Mouse (Mus musculus) frontal cortex, postnatal 25 days (tissue): ENCODE results near the gene Zfp12.

Source experiments
- DNase-seq, 2 experiments: peaks; one replicate each; pipeline ENCODE4 v3.0.0; 2022; ENCODE audit warnings: low spot score in 2 of 2

The Zfp12 gene

DNA sequence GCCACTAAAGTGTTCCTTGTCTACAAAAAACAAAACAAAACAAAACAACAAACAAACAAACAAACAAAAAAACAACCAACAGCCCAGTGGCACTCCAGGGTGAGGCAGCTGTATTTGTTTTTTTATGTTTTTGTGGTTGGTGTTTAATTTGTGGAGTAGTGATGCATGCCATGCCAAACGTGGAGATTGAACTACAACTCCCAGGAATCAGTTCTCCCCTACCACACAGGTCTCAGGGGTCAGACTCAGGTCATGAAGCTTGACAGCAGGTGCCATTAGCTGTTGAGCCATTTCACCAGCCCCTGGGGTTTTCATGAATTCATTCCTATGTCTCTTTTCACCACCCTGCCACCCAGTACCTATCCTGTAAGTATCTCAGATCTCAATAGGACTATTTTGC, 30.4 kb downstream of the Zfp12 start:
- DNase-seq = no peak

DNA sequence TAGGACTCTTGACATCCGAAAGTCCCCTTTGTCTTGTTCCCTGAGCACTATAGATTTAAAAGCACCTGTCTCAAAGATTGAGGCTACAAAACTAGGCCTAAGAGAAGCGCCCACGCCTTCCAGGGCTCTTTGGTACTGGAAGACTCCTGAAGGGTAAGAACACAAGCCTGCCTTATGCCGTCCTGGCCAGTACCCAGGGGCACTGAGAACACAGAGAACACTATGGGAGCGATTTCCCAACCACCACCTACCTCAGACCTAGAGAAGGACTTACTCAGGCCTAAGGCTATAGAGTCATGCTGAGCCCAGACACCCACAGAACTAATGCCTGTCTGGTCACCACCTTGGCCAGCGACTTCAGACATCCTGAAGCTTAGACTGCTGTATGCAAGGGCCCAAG, 31.8 kb downstream of the Zfp12 start:
- no peak for DNase-seq

DNA sequence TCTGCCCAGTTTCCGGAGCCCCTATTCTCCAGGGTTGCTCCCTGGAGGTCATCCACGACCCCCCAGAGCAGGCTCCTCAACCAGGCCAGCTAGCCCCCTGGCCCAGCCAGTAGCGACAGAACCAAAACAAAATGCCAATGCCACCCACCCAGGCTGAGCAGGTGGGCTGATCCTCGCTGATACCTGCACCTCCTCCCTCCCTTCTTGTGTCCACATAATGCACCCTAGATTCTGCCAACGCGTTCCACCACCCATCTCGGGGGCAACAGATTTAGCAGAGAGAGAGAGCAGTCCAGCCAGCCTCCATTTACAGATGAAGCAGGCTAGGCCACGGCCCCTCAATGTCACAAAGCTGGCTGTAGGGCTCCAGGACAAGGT, 34.0 kb downstream of the Zfp12 start:
- DNase-seq = no peak

DNA sequence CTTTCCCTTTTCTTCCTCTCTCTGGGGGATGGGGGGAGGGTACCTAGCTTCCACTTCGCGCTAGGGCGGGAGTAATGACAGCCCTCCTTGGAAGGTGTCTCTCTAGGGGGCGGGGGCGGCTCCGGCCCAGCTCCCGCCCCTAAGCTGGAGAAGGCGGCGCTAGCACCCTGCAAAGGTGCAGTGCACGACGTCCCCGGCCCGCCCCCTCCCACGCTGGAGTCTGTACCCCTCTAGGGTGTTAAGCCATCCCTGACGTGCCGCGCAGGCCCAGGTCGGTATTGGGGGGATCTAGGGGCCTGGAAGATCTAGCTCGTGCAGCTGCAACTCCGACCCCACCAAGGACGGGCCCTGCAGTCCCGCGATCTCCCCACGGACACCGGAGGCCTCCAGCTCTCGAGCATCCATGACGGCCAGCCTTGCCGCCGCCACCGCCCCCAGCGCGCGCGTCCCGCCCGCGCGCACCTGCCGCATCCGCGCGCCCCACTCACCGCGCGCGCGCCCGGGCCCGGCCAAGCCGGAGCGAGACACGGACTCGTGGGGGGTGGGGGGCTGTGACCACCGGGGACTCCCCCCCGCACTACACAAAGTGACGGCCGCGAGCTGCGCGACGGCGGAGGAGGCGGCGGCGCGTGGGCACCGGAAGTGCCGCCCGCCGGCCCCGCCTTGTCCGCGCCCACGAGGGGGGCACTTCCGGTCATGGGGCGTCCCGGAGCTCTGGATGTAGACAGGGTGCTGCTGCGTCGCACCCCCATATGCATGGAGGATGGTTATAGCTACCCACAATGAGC, 34.6 kb downstream of the Zfp12 start, which contains the start of gene Zfp316:
TSS of gene Zfp316 (minus strand) at position 660 of the 788 bp plus-strand sequence.
- peak; percentile 39 to 47 for DNase-seq

DNA sequence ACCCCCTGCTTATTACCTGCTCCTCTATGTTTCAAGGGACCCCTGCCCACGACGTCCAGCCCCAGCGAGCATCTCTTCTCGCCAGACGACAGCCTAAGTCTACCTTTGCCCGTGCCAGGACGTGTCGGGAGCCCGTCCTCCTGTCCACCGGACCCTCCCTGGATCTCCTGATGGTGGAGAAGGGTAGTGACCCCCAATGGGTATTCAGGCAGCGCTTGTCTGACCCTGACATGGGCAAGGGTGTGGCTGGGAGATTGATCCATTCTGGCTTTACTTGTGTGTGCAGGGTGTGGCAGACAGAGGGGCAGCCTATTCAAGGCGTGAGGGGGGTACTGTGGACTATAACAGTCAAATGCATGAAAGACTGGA, 35.2 kb downstream of the Zfp12 start:
- DNase-seq = no peak

DNA sequence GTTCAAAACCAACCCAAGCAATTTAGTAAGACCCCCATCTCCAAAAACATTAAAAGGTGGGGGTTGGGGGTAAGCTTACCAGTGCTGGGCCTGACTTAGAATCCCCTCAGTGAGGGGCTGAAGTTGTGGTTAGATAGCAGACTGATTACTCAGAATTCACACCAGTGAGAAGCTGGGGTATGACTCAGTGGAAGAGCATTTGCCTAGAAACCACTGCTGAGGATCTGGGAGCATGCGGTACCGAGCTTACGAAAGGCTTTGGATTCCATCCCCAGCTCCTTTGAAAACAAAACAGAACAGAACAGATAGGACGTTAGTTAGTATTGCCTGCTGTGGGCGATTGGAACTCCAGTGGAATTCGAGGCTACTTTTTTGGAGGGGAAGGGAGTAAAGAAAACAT, 36.7 kb downstream of the Zfp12 start:
- DNase-seq = no peak

DNA sequence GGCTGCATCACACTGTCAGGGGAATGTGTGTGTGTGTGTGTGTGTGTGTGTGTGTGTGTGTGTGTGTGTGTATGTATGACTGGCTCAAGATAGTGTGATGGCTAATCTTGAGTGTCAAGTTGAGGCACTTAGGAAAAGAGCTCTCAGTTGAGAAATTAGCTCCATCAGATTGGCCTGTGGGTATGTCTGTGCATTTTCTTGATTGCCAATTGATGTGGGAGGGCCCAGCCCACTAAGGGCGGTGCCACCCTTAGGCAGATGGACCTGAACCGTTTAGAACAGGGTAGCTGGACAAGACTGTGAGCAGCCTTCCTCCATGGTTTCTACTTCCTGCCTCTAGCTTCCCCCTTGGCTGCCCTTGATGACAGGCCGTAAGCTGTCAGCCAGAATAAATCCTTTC, 37.1 kb downstream of the Zfp12 start:
- no peak for DNase-seq

DNA sequence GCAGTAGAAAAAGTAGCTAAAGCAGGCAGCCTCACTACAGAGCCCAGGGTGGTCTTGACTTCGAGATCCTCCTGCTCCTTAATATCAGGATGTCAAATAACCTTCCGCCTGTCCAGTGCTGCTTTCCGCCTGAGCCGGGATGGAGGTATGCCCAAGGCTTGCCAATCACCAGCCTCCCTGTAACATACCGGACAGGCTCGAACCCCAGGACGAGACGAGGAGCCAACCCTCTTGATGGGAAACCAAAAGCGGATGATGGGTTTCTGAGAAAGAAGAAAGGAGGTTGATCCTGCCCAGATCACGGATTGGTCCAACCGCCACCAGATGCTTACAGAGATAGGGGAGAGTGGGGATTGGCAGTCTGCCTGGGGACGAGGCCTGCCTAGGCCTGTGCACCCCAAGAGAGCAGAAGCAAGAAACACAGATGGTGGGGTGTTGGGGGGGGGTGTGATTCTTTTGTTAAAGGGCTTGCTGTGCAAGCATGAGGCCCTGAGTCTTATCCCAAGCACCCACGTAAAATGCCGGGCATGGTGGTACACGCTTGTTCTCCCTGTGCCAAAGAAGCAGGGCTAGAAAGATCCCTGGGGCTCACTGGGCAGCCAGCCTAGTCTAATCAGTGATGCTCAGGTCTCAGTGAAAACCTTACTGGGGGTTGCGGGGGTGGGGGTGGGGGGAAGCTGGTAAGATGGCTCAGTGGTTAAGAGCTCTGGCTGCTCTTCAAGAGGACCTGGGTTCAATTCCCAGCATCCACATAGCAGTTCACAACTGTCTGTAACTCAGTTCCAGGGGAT, 37.8 kb downstream of the Zfp12 start:
- no peak for DNase-seq

DNA sequence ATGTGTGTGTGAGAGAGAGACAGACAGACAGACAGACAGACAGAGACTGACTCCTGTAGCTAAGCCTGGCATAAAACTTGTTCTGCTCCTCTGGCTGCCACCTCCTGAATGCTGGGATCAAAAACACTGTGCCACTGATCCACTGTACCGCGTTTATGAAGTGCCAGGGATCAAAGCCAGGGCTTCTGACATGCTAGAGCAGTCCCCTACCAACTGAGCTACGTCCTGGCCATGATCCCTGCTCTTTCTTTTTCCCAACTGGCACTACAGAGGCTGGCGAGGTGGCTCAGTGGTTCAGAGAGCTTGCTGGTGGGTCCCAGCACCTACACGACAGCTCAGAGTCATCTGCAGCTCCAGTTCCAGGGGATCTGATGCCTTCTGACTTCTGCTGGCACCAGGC, 40.8 kb downstream of the Zfp12 start:
- no peak for DNase-seq

DNA sequence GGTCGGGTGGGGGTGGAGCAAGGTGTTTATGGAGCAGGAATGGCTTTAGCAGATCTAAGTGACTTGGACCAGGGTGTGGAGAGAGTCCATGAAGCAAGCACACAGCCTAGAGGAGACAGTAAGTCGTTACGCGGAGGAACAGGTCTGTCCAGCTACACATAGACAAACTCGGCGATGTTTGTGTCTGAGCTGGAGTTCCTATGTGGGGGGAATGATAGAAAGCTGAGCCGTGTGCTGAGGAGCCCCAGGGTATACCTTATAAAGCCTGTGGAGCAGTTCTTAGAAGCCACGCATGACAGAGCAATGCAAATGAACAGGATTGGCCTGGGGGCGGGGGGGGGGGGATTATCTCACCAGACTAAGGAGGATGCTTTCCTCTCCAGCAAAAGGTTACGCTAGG, 44.3 kb downstream of the Zfp12 start:
- DNase-seq = no peak

DNA sequence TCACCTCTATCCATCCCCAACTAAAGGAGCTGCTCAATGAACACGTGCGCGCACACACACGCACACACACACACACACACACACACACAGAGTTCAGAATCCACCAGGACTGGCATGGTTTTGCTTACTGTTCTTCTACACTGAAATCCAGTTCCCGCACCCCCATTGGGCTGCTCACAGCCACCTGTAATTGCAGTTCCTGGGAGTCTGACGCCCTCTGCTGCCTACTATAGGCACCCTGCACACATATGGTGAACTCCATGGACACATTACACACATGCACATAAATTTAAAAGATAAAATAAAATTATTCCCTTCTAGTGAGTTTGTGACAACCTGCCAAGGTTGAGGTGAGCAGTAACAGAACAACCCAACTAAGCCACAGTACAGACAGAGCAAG, 49.8 kb downstream of the Zfp12 start:
- no peak for DNase-seq

DNA sequence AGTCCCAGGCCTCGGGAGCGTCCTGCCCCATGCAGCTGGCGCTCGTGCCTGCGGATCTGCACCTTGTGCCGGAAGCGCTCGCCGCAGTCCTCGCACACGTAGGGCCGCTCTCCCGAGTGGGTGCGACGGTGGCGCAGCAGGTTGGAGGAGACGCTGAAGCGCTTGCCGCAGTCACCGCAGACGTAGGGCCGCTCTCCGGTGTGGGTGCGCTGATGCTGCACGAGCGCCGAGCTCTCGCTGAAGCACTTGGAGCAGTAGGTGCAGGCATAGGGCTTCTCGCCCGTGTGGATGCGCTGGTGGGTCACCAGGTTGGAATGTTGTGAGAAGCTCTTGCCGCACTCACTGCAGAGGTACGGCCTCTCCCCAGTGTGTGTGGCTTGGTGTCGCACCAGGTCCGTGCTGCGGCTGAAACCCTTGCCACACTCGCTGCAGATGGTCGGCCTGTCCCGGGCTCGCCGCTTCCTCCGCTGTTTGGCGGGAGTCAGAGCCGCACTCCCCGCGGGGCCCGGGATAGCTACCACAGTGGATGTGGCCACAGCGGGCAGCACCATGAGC, 52.9 kb downstream of the Zfp12 start:
- DNase-seq = no peak

DNA sequence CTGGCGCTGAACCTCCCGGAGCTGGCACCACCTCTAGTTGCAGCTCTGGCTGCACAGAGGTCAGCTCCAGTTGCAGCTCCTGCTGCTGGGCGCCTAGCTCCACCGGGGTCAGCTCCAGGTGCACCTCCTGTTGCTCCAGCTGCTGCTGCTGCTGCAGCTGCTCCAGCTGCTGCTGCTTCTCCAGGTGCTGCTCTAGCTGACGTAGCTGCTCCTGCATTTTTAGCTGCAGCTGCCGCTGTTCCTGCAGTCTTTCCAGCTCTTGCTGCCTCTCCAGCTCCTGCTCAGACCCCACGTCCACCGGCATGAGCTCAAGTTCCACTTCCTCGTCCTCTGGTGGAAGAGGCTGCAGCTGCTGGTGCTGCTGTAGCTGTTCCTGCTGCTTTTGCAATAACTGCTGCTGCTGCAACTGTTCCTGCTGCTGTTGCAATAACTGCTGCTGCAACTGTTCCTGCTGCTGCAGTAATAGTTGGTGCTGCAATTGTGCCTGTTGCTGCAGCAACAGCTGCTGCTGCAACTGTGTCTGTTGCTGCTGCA, 53.5 kb downstream of the Zfp12 start:
- DNase-seq = no peak

DNA sequence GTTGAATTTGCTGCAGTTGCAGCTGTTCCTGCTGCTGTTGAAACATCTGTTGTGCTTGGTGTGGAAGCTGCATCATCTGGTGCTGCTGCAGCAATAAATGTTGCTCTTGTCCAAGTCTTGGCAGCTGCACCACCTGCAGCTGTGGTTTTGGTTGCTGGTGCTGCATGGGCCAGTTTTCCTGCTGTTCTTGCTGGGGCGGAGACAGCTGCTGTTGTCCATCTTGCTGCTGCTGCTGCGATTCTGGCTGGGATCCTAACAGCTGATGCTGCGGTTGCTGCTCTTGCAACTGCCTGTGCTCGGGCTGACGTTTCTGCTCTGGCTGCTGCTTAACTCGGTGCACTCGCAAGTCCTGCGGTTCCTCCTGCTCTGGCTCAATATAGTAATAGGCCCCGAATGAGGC, 54.3 kb downstream of the Zfp12 start:
- DNase-seq = no peak

DNA sequence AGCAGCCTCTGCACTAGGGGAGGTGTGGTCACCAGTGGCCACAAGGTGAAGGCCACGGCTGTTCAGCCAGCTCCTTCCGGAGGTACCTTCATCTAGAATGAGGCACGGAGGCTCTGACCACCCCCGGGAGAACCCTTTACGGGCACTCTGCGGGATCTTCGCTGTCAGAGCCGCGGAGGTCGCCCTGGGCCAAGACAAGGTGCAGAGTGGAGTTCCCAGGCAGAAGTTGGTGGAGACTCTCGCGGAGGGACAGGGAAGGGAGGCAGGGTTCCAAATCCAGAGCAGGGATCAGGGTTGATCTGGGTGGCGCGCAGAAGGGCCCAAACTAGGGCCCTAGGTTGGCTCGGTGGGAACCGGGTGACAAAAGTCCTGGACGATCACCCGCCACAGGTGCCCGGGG, 57.9 kb downstream of the Zfp12 start:
- DNase-seq = no peak

DNA sequence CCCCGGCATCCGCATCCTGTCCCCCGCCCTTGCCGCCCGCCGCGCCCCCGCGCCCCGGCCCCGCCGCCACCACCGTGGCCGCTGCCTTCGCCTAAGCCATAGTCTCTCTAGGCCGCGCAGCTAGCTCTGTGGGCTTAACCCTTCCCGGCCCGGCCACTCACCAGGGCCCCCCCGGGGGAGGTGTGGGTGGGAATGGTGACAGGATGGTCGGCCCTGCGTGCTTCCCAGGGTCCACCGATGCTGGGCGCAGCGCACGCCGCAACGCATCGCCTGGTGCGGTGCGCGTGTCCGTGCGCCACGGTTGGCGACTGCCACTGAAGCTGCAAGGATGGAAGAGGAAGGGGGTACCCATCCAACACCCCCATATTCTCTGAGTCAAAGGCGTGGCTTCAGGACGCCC, 58.4 kb downstream of the Zfp12 start, which contains the start of gene Zfp853:
TSS of gene Zfp853 (minus strand) at position 220 of the 400 bp plus-strand sequence.
- no peak for DNase-seq

DNA sequence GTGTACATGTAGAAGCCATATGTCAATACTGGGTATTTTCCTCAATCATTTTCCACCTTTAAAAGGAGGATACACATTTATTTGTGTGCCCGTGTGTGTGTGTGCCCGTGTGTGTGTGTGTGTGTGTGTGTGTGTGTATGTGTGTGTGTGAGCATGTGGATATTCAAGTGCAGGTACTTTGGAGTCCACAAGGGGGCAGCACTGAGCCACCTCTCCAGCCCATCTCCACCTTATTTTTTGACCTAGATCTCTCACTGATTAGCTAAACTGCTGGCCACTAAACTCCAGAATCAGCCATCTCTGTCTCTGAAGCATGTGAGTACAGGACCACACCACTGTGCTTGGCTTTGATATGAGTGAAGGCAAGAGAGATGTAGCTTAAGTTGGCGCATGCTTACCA, 59.9 kb downstream of the Zfp12 start:
- DNase-seq = no peak

DNA sequence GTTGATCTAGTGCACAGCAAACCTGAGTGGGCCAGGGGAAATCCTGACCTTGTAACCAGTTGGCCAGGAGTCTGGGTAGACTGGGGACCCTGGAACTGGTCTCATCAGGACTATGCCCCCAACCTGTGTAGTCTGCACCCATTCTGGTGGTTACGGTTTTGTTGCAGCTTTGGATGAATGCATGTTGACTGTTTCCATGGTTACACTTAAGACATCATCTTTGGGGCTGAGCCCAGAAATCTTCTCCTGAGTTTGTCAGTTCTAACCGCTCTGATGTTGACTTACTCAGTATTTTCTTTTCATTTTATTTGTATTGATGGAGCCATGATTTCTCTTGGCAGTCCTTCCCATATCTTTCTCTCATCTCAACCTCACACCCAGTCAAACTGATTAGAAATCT, 60.4 kb downstream of the Zfp12 start:
- DNase-seq = no peak

DNA sequence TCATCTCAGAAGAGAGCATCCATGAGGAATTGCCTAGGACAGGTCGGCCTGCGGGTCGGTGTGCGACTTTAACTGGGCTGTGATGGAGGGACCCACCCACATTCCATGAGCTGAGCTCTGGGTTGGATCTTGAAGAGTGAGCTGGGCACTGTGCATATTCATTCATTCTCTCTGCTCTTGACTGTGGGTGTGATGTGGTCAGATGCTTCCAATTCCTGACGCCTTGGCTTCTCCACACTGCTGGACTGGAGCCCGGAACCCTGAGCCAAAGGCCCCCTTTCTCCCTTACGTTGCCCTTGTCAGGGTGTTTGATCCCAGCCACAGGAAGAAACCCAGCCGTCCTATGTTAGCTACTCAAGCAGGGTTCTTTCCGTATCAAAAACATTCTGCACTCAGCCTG, 63.0 kb downstream of the Zfp12 start:
- DNase-seq = no peak

DNA sequence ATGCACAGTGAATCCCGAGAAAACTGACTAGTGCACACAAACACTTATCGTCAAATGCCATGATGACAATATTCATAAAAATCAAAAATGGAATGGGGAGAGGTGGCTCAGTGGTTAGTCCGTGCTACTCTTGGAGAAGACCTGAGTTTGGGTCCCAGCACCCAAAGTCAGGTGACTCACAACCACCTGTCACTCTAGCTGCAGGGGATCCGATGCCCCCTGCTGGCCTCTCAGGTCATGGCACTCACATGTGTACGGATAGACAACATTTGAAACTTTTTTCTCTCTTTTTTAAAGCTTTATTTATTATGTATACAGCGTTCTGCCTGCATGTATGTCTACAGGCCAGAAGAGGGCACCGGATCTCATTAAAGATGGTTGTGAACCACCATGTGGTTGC, 63.4 kb downstream of the Zfp12 start:
- no peak for DNase-seq
